Mouse (Mus musculus): ENCODE measurements at regions not wholly inside any gene's neighbourhood (a gene's known extent, or its start where the extent isn't known, plus 50 kb on each side); places are given as distances from the start of the nearest gene placed in this dataset.

- no peak for DNase-seq (ENCODE audit: low read depth, low spot score)
These were observed 176.6 kb downstream of the Rps12 start for GRCm38 (mm10) chr10:23610485-23610884.

- DNase-seq (ENCODE audit: low read depth, low spot score), result no peak
These were observed 177.0 kb downstream of the Rps12 start for GRCm38 (mm10) chr10:23610046-23610445.

GRCm38 (mm10) chr10:23609270-23609914, 177.7 kb downstream of the Rps12 start:
- DNase-seq (ENCODE audit: low read depth, low spot score), result no peak

- DNase-seq (ENCODE audit: low read depth, low spot score), result no peak
These were observed 186.4 kb downstream of the Rps12 start for GRCm38 (mm10) chr10:23600701-23601100.

GRCm38 (mm10) chr10:23595541-23595940, 191.5 kb downstream of the Rps12 start:
- no peak for DNase-seq (ENCODE audit: low read depth, low spot score)

- DNase-seq (ENCODE audit: low read depth, low spot score), result no peak
These were observed 206.8 kb downstream of the Rps12 start for GRCm38 (mm10) chr10:23580230-23580629.

GRCm38 (mm10) chr10:23571013-23571412, 216.1 kb downstream of the Rps12 start:
- no peak for DNase-seq (ENCODE audit: low read depth, low spot score)

GRCm38 (mm10) chr10:23569386-23569785, 217.7 kb downstream of the Rps12 start:
- DNase-seq (ENCODE audit: low read depth, low spot score), result no peak

GRCm38 (mm10) chr10:23562273-23562885, 211.8 kb upstream of the Eya4 start:
- DNase-seq (ENCODE audit: low read depth, low spot score), result no peak

GRCm38 (mm10) chr10:23559980-23560658, 209.5 kb upstream of the Eya4 start:
- DNase-seq (ENCODE audit: low read depth, low spot score), result no peak

GRCm38 (mm10) chr10:23557828-23558227, 207.2 kb upstream of the Eya4 start:
- DNase-seq (ENCODE audit: low read depth, low spot score), result no peak

- DNase-seq (ENCODE audit: low read depth, low spot score), result no peak
These were observed 198.6 kb upstream of the Eya4 start for GRCm38 (mm10) chr10:23549207-23549606.

GRCm38 (mm10) chr10:23548322-23548721, 197.7 kb upstream of the Eya4 start:
- no peak for DNase-seq (ENCODE audit: low read depth, low spot score)

- DNase-seq (ENCODE audit: low read depth, low spot score), result no peak
These were observed 192.1 kb upstream of the Eya4 start for GRCm38 (mm10) chr10:23542712-23543111.

- no peak for DNase-seq (ENCODE audit: low read depth, low spot score)
These were observed 191.3 kb upstream of the Eya4 start for GRCm38 (mm10) chr10:23541914-23542313.

- DNase-seq (ENCODE audit: low read depth, low spot score), result no peak
These were observed 184.1 kb upstream of the Eya4 start for GRCm38 (mm10) chr10:23534636-23535035.

GRCm38 (mm10) chr10:23531964-23532758, 181.6 kb upstream of the Eya4 start:
- no peak for DNase-seq (ENCODE audit: low read depth, low spot score)

- no peak for DNase-seq (ENCODE audit: low read depth, low spot score)
These were observed 180.1 kb upstream of the Eya4 start for GRCm38 (mm10) chr10:23530715-23531114.

- no peak for DNase-seq (ENCODE audit: low read depth, low spot score)
These were observed 176.2 kb upstream of the Eya4 start for GRCm38 (mm10) chr10:23526796-23527195.

GRCm38 (mm10) chr10:23522664-23523063, 172.1 kb upstream of the Eya4 start:
- DNase-seq (ENCODE audit: low read depth, low spot score), result no peak

- DNase-seq (ENCODE audit: low read depth, low spot score), result no peak
These were observed 143.1 kb upstream of the Eya4 start for GRCm38 (mm10) chr10:23493647-23494046.

- no peak for DNase-seq (ENCODE audit: low read depth, low spot score)
These were observed 142.4 kb upstream of the Eya4 start for GRCm38 (mm10) chr10:23492971-23493370.

Measured in brain, embryonic 18.5 days (tissue).